Mouse (Mus musculus) thymus, postnatal 4 days (tissue): ENCODE measurements around the gene Olfr871.
"Not testable (repeated sequence)": the region's sequence is repeated elsewhere in the genome, so short reads cannot be mapped to it uniquely, and the experiment has no call there.

Experiments used
- DNase-seq: peaks from one replicate; pipeline ENCODE4 v3.0.0; 2021

Gene Olfr871

DNA sequence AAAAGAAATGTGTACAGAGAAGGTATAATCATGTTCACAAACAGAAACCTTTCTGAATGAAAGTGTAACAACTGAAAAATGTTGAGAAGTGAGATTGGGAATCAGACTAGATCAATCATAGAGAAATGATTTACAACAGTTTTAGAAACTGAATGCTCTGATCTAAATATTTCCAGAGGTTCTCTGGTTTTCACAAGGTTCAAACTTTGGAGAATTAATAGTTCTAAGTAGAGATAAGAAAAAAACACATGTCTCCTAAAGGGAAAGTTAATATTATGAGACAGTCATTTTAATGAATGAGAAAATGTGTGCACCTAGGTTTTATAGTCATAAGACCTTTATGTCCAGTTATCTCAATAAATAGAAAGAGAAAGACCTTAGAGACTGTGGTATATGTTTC, at the start of gene Olfr871:
Olfr871 (plus strand) TSS at position 301 of the 400 bp plus-strand sequence.
- DNase-seq = no peak

GRCm38 (mm10) chr9:20173957-20174356, 38.0 kb upstream of the Olfr871 start, which contains the start of gene Olfr870:
Gene Olfr870 (minus strand): TSS chr9:20174057.
- no peak for DNase-seq

- DNase-seq = no peak
Measured at GRCm38 (mm10) chr9:20179463-20179862, 32.5 kb upstream of the Olfr871 start.

GRCm38 (mm10) chr9:20202131-20202530, 9.9 kb upstream of the Olfr871 start:
- no peak for DNase-seq

DNA sequence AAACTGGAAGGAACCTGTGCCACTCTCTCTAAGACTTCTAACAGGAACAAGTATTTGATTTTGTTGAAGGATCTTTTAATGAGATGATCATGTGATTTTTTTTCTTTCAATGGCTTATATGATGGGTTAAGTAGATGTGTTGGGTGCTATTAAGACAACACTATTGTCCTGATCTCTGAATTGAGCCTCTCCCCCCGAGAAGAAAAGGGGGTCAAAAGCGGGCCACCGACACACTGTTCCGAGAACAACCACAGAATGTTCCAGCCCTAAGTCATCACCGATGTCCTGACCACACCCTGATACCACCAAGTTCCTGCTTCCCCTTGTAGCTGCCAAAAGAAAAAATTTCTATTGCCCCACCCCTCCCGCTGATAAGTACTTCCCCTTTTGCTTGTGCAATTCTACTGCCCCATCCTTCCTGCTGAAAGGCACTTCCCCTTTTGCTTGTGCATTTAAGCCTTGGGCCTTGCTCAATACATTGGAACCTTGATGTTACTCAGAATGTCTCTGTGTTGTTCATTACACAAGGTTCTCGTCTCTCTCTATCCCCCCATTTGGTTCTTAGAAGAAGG, 8.5 kb upstream of the Olfr871 start:
- DNase-seq = not testable (repeated sequence)

DNA sequence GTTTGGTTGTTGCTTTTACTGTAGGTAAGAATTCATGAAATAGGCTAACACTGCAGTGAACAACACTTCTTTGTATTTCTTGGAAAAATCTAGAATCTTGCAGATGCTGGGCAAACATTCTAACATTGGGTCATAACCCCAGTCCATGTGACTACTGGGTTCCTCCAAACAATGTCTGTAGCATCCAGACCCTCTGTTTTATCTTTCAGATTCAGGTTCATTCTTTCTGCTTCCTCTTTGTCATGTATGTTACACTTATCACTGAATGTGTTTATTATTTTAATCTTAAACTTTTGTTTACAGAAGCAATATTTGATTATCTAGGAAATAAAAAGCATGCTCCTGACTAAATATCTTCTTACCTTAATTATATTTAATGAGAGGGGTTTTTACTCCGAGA, 1.2 kb upstream of the Olfr871 start:
- no peak for DNase-seq

- DNase-seq = no peak
Measured at GRCm38 (mm10) chr9:20211477-20211876, 530 bp upstream of the Olfr871 start.

GRCm38 (mm10) chr9:20236819-20237218, 24.8 kb downstream of the Olfr871 start, which contains the start of gene Olfr872:
Gene Olfr872 (plus strand): TSS chr9:20237119.
- no peak for DNase-seq

GRCm38 (mm10) chr9:20237378-20237777, 25.4 kb downstream of the Olfr871 start:
- DNase-seq = no peak
